Mouse (Mus musculus) fat pad, adult 2 months (tissue): ENCODE results near the gene Nlgn2.

Source experiments
- DNase-seq: peaks from one replicate; pipeline ENCODE4 v3.0.0-alpha.2; 2011; ENCODE audit warnings: low read depth, low spot score; ENCODE audit errors: extremely low read depth

Gene Nlgn2

GRCm38 (mm10) chr11:69797924-69798323 lies 39.7 kb downstream of the Nlgn2 start:
- DNase-seq = no peak

GRCm38 (mm10) chr11:69795983-69796435 lies 41.6 kb downstream of the Nlgn2 start:
- no peak for DNase-seq

- DNase-seq = peak; percentile 93
Measured at GRCm38 (mm10) chr11:69795168-69795982, 42.2 kb downstream of the Nlgn2 start, which contains the start of gene Chrnb1. Gene Chrnb1, minus strand, starts transcription at chr11:69795943.

- no peak for DNase-seq
Measured at GRCm38 (mm10) chr11:69793429-69793828, 44.2 kb downstream of the Nlgn2 start.

- DNase-seq = no peak
Measured at GRCm38 (mm10) chr11:69791420-69791819, 46.2 kb downstream of the Nlgn2 start.

- DNase-seq = no peak
Measured at GRCm38 (mm10) chr11:69789431-69789830, 48.2 kb downstream of the Nlgn2 start.

- DNase-seq = no peak
Measured at GRCm38 (mm10) chr11:69787306-69787705, 50.3 kb downstream of the Nlgn2 start.

- no peak for DNase-seq
Measured at GRCm38 (mm10) chr11:69784793-69785272, 52.8 kb downstream of the Nlgn2 start.

GRCm38 (mm10) chr11:69781828-69782227 lies 55.8 kb downstream of the Nlgn2 start:
- no peak for DNase-seq

GRCm38 (mm10) chr11:69778985-69779384 lies 58.6 kb downstream of the Nlgn2 start:
- DNase-seq = no peak

GRCm38 (mm10) chr11:69778258-69778982 lies 59.2 kb downstream of the Nlgn2 start:
- DNase-seq = no peak

GRCm38 (mm10) chr11:69777504-69778257 lies 59.9 kb downstream of the Nlgn2 start:
- DNase-seq = no peak

GRCm38 (mm10) chr11:69776488-69776887 lies 61.1 kb downstream of the Nlgn2 start:
- no peak for DNase-seq

- DNase-seq = no peak
Measured at GRCm38 (mm10) chr11:69775716-69776115, 61.9 kb downstream of the Nlgn2 start.

- no peak for DNase-seq
Measured at GRCm38 (mm10) chr11:69774961-69775360, 62.6 kb downstream of the Nlgn2 start.
